Mouse (Mus musculus) CH12.LX (cell line): ENCODE measurements at regions not wholly inside any gene's neighbourhood (a gene's known extent, or its start where the extent isn't known, plus 50 kb on each side); places are given as distances from the start of the nearest gene placed in this dataset.

Source experiments
- DNase-seq: peaks from one replicate; pipeline ENCODE4 v3.0.0-alpha.2; 2013; ENCODE audit errors: extremely low read depth
- H3K27ac ChIP-seq: 2 replicates; pipeline ENCODE4 v1.5.1; 2012; ENCODE audit warnings: low read depth, mild to moderate bottlenecking, control low read depth, moderate library complexity; ENCODE audit not compliant: insufficient read depth
- H3K27me3 ChIP-seq: replicated peaks from 2 replicates; pipeline ENCODE3; 2012; ENCODE audit warnings: inconsistent platforms
- H3K36me3 ChIP-seq, 2 experiments: replicated peaks in 1 of 2; 2 replicates each; pipeline versions ENCODE3 to v1.6.1; 2012; ENCODE audit warnings: inconsistent platforms in 1 of 2, low read length in 1 of 2, mild to moderate bottlenecking in 1 of 2, mixed read lengths in 1 of 2, moderate library complexity in 1 of 2; ENCODE audit not compliant: control insufficient read depth in 1 of 2, insufficient read depth in 1 of 2
- H3K4me1 ChIP-seq, 2 experiments: 2 replicates each; pipeline ENCODE4 v1.6.1; 2012; ENCODE audit warnings: inconsistent platforms in 1 of 2, moderate library complexity in 1 of 2; ENCODE audit not compliant: insufficient read depth in 2 of 2, control insufficient read depth in 1 of 2
- H3K4me2 ChIP-seq: 2 replicates; pipeline ENCODE4 v1.6.1; 2012; ENCODE audit warnings: low read depth, mild to moderate bottlenecking, control low read depth; ENCODE audit not compliant: poor library complexity, insufficient read depth, severe bottlenecking
- H3K4me3 ChIP-seq, 3 experiments: fragments of 150-350 bp in 1 of 3; sonication (generic) in 1 of 3; replicated peaks in 1 of 3; 2 replicates each; pipeline versions ENCODE3 to v1.5.1; 2011 to 2012; ENCODE audit warnings: low read depth in 2 of 3, low read length in 2 of 3, mild to moderate bottlenecking in 2 of 3, moderate library complexity in 2 of 3, control low read depth in 1 of 3, improper control_type of control experiment in 1 of 3, inconsistent platforms in 1 of 3, mixed read lengths in 1 of 3; ENCODE audit not compliant: poor library complexity in 1 of 3
- H3K79me2 ChIP-seq: replicated peaks from 2 replicates; pipeline ENCODE4 v1.6.1; 2012; ENCODE audit warnings: mild to moderate bottlenecking, moderate library complexity; ENCODE audit not compliant: control insufficient read depth, poor library complexity, insufficient read depth, severe bottlenecking; ENCODE audit errors: extremely low read depth
- H3K9ac ChIP-seq: 2 replicates; pipeline ENCODE4 v1.6.1; 2012; ENCODE audit warnings: low read depth, mild to moderate bottlenecking, control low read depth, moderate library complexity; ENCODE audit not compliant: insufficient read depth
- H3K9me3 ChIP-seq: replicated peaks from 2 replicates; pipeline ENCODE3; 2012; ENCODE audit warnings: low read length, inconsistent platforms, mixed read lengths
- BHLHE40 ChIP-seq: IDR thresholded peaks from 2 replicates; pipeline ENCODE4 v1.6.1; 2011; ENCODE audit warnings: mild to moderate bottlenecking, low read depth, low read length, improper control_type of control experiment
- CHD1 ChIP-seq: IDR thresholded peaks from 2 replicates; pipeline ENCODE4 v1.6.1; 2012; ENCODE audit warnings: low read depth, low read length, improper control_type of control experiment, inconsistent platforms
- CTCF ChIP-seq, 2 experiments: IDR thresholded peaks in 1 of 2; conservative IDR thresholded peaks in 1 of 2; 2 replicates each; pipeline ENCODE4 v1.5.1; 2011 to 2012; ENCODE audit warnings: low read depth in 2 of 2, low read length in 2 of 2, improper control_type of control experiment in 1 of 2, inconsistent platforms in 1 of 2, mild to moderate bottlenecking in 1 of 2, moderate library complexity in 1 of 2
- E2F4 ChIP-seq: IDR thresholded peaks from 2 replicates; pipeline ENCODE4 v1.6.1; 2011; ENCODE audit warnings: low read depth, low read length, improper control_type of control experiment; ENCODE audit not compliant: insufficient replicate concordance
- ELF1 ChIP-seq: IDR thresholded peaks from 2 replicates; pipeline ENCODE4 v1.6.1; 2014; ENCODE audit warnings: low read depth, mild to moderate bottlenecking, inconsistent platforms, low read length, improper control_type of control experiment
- EP300 ChIP-seq: IDR thresholded peaks from 2 replicates; pipeline ENCODE4 v1.6.1; 2011; ENCODE audit warnings: low read length, improper control_type of control experiment
- ETS1 ChIP-seq: conservative IDR thresholded peaks from 2 replicates; pipeline ENCODE4 v1.6.1; 2012; ENCODE audit warnings: low read depth, mild to moderate bottlenecking, inconsistent platforms, low read length, improper control_type of control experiment, moderate library complexity
- IRF4 ChIP-seq: IDR thresholded peaks from 2 replicates; pipeline ENCODE4 v1.6.1; 2014; ENCODE audit warnings: low read depth, mild to moderate bottlenecking, inconsistent platforms, low read length, improper control_type of control experiment
- JUND ChIP-seq: conservative IDR thresholded peaks from 2 replicates; pipeline ENCODE4 v1.6.1; 2011; ENCODE audit warnings: low read depth, low read length, improper control_type of control experiment
- MAFK ChIP-seq: IDR thresholded peaks from 2 replicates; pipeline ENCODE4 v1.6.1; 2011; ENCODE audit warnings: low read length, improper control_type of control experiment; ENCODE audit not compliant: insufficient replicate concordance
- MAZ ChIP-seq: IDR thresholded peaks from 2 replicates; pipeline ENCODE4 v1.6.1; 2012; ENCODE audit warnings: low read depth, mild to moderate bottlenecking, inconsistent platforms, low read length, improper control_type of control experiment, moderate library complexity
- MYC ChIP-seq: IDR thresholded peaks from 2 replicates; pipeline ENCODE4 v1.6.1; 2011; ENCODE audit warnings: low read depth, mild to moderate bottlenecking, improper control_type of control experiment, low read length
- POLR2A ChIP-seq: IDR thresholded peaks from 2 replicates; pipeline ENCODE4 v1.6.1; 2011; ENCODE audit warnings: low read depth, mild to moderate bottlenecking, improper control_type of control experiment, low read length
- POLR2AphosphoS2 ChIP-seq: IDR thresholded peaks from 2 replicates; pipeline ENCODE4 v1.6.1; 2011; ENCODE audit warnings: low read depth, low read length, improper control_type of control experiment
- RAD21 ChIP-seq: IDR thresholded peaks from 2 replicates; pipeline ENCODE4 v1.6.1; 2011; ENCODE audit warnings: low read depth, mild to moderate bottlenecking, low read length, improper control_type of control experiment, moderate library complexity
- RCOR1 ChIP-seq: conservative IDR thresholded peaks from 2 replicates; pipeline ENCODE4 v1.6.1; 2012; ENCODE audit warnings: low read depth, mild to moderate bottlenecking, inconsistent platforms, low read length, improper control_type of control experiment
- SIN3A ChIP-seq: IDR thresholded peaks from 2 replicates; pipeline ENCODE4 v1.6.1; 2012; ENCODE audit warnings: low read length, improper control_type of control experiment, inconsistent platforms
- TBP ChIP-seq: conservative IDR thresholded peaks from 2 replicates; pipeline ENCODE4 v1.6.1; 2011; ENCODE audit warnings: low read depth, low read length, improper control_type of control experiment
- TCF12 ChIP-seq: IDR thresholded peaks from 2 replicates; pipeline ENCODE4 v1.6.1; 2014; ENCODE audit warnings: low read depth, mild to moderate bottlenecking, inconsistent platforms, low read length, improper control_type of control experiment
- USF2 ChIP-seq: conservative IDR thresholded peaks from 2 replicates; pipeline ENCODE4 v1.6.1; 2011; ENCODE audit warnings: low read depth, low read length, improper control_type of control experiment
- ZC3H11A ChIP-seq: IDR thresholded peaks from 2 replicates; pipeline ENCODE4 v1.6.1; 2012; ENCODE audit warnings: low read depth, mild to moderate bottlenecking, inconsistent platforms, low read length, improper control_type of control experiment
- ZNF384 ChIP-seq: IDR thresholded peaks from 2 replicates; pipeline ENCODE4 v1.6.1; 2012; ENCODE audit warnings: low read depth, low read length, improper control_type of control experiment, inconsistent platforms
- dilution Hi-C: fragments of 300-500 bp; cut with MboI; formaldehyde crosslinking; loops from 2 replicates; pipeline ENCODE4 v1.14.3; 2020; ENCODE audit warnings: low sequenced_read_pairs; ENCODE audit not compliant: extremely low pct_unique_long_range_greater_than_20kb, extremely low pct_ligation_motif_present
- in situ Hi-C: fragments of 300-500 bp; cut with MboI; formaldehyde crosslinking; loops from 3 replicates; pipeline ENCODE4 v1.14.3; 2019; ENCODE audit warnings: low sequenced_read_pairs, low pct_ligation_motif_present, low pct_unique_long_range_greater_than_20kb, mixed read lengths

- TF ChIP-seq ETS1 (no peak), ZNF384 (no peak), TCF12 (no peak), TBP (no peak), E2F4 (no peak), POLR2AphosphoS2 (no peak), ELF1 (no peak), POLR2A (no peak), USF2 (no peak), CHD1 (no peak), RCOR1 (no peak), BHLHE40 (no peak), JUND (no peak)
- DNase-seq: no peak
- in situ Hi-C loops: no loop called here
Observed at GRCm38 (mm10) chr8:80189797-80190509, 132.1 kb upstream of the Hhip start.

GRCm38 (mm10) chr8:80185286-80185685 is 127.5 kb upstream of the Hhip start:
- no peak overlapping the region for H3K4me2 ChIP-seq
- dilution Hi-C loops (no loop called here), in situ Hi-C loops (no loop called here)
- H3K4me1 ChIP-seq: peaks cover 0 to 6% of the 10 kb centered on the region in 2 experiments; a peak in 2 of 4 replicates
- no peaks in the 10 kb centered on the region for H3K36me3 ChIP-seq
- no peaks in the 10 kb centered on the region for H3K9me3 ChIP-seq
- H3K79me2 ChIP-seq: no peaks in the 10 kb centered on the region
- no peak overlapping the region for H3K27ac ChIP-seq
- DNase-seq: no peak
- TF ChIP-seq ZC3H11A (no peak), MAFK (no peak), RCOR1 (no peak), RAD21 (no peak), POLR2AphosphoS2 (no peak), MAZ (no peak), SIN3A (no peak), EP300 (no peak), BHLHE40 (no peak), IRF4 (no peak), CTCF (conservative IDR thresholded peaks at IDR 0.05 in 1 of 2, IDR thresholded peaks at IDR 0.05 in 1 of 2; ENCODE audit: low read depth in 2 of 2, low read length in 2 of 2) (no peak), MYC (no peak), E2F4 (no peak)
- H3K9ac ChIP-seq: no peak overlapping the region
- H3K4me3 ChIP-seq: no peak overlapping the region
- no peaks in the 10 kb centered on the region for H3K27me3 ChIP-seq

More at GRCm38 (mm10) chr8:80189797-80190509, 132.1 kb upstream of the Hhip start:
- H3K27ac ChIP-seq: no peak overlapping the region
- H3K4me2 ChIP-seq: no peak overlapping the region
- H3K9me3 ChIP-seq: no peaks in the 10 kb centered on the region
- no peaks in the 10 kb centered on the region for H3K36me3 ChIP-seq
- no peaks in the 10 kb centered on the region for H3K27me3 ChIP-seq
- dilution Hi-C loops: no loop called here
- H3K79me2 ChIP-seq: no peaks in the 10 kb centered on the region
- H3K4me1 ChIP-seq: peaks cover 0 to 6% of the 10 kb centered on the region in 2 experiments; a peak in 1 of 4 replicates
- no peak overlapping the region for H3K9ac ChIP-seq
- no peak overlapping the region for H3K4me3 ChIP-seq
